ENCODE assay signal across 7 mouse cellular contexts in genomic region chr7:19830682-19831156, GRCm38 (mm10). TPM values are rescaled to one million over a fixed set of nuclear protein-coding genes. Genes with fewer than 3 reads are reported as not detected.
DNase-seq lines count a peak whose midpoint lies in the region; ATAC-seq and TF ChIP-seq lines count a peak whose summit lies in the region.

No protein-coding gene starts in this region.

- H3K36me3 ChIP-seq in embryonic facial prominence, embryonic 14.5 days (ENCODE audit: control insufficient read depth, insufficient read depth, low read length), result no peaks in the 10 kb centered on the region
- H3K36me3 ChIP-seq in liver, adult 2 months (ENCODE audit: control insufficient read depth, insufficient read depth, low read length), result no peaks in the 10 kb centered on the region

- H3K9ac ChIP-seq in embryonic facial prominence, embryonic 14.5 days (ENCODE audit: low read depth, low read length), result no peak overlapping the region
- H3K9ac ChIP-seq in liver, adult 2 months (ENCODE audit: low read depth, low read length), result peak overlapping the region; percentile 39; the same call in 1 of the 2 replicates

- H3K4me3 ChIP-seq in embryonic facial prominence, embryonic 14.5 days (ENCODE audit: low read depth, low read length), result no peak overlapping the region
- H3K4me3 ChIP-seq in liver, adult 2 months (ENCODE audit: insufficient read depth, low read depth, low read length), result no peak overlapping the region

- H3K4me2 ChIP-seq in embryonic facial prominence, embryonic 14.5 days (ENCODE audit: low read depth, low read length), result peak overlapping the region; percentile 30

- TF ChIP-seq CTCF in liver, adult 2 months (IDR thresholded peaks at IDR 0.05; ENCODE audit: low read depth, low read length), result no peak

- peak; percentile 16 for DNase-seq in thymus, postnatal 14 days
- DNase-seq in thymus, postnatal 0 days (ENCODE audit: low spot score), result no peak
- DNase-seq in embryonic facial prominence, embryonic 14.5 days (ENCODE audit: low spot score), result peak; percentile 78
- DNase-seq in heart, postnatal 10 days, result peak; percentile 94 to 95
- DNase-seq in liver, adult 2 months (ENCODE audit: extremely low read depth, low read depth, low spot score), result peak; percentile 99
- peak; percentile 97 for DNase-seq in ovary, adult 18-20 months (ENCODE audit: low spot score)
- DNase-seq in natural killer cell, adult 2 months (ENCODE audit: low spot score in 2 of 2), result no peak

- peak; percentile 70 for ATAC-seq in embryonic facial prominence, embryonic 14.5 days (ENCODE audit: low read depth)

- 30% methylated on average over 12 of the region's 13 CpGs for WGBS in embryonic facial prominence, embryonic 14.5 days
- WGBS in liver, adult 2 months, result 1% methylated on average over 13 of the region's 13 CpGs

- H3K9me3 ChIP-seq in embryonic facial prominence, embryonic 14.5 days (ENCODE audit: control insufficient read depth, low read length), result no peaks in the 10 kb centered on the region

- 0 out of 2 replicates have a peak, but pooled peaks have one; percentile 8 for TF ChIP-seq POLR2A in liver, adult 2 months (IDR thresholded peaks at IDR 0.05; ENCODE audit: extremely low read depth, insufficient read depth, low read length)

- H3K4me1 ChIP-seq in embryonic facial prominence, embryonic 14.5 days (ENCODE audit: control insufficient read depth, insufficient read depth, low read length), result peaks cover 4% of the 10 kb centered on the region; the same call in 1 of the 2 replicates
- peaks cover 21% of the 10 kb centered on the region for H3K4me1 ChIP-seq in liver, adult 2 months (ENCODE audit: control insufficient read depth, insufficient read depth, low read length)

- H3K27me3 ChIP-seq in embryonic facial prominence, embryonic 14.5 days (replicated peaks; ENCODE audit: control insufficient read depth, insufficient read depth, low read length), result no peaks in the 10 kb centered on the region
- H3K27me3 ChIP-seq in liver, adult 2 months (ENCODE audit: control insufficient read depth, insufficient read depth, low read length), result no peaks in the 10 kb centered on the region

- intact Hi-C loops in heart, postnatal 10 days (cut with DNase I), result no loop called here

- no peaks in the 10 kb centered on the region for H3K79me2 ChIP-seq in liver, adult 2 months (ENCODE audit: control insufficient read depth, insufficient read depth, low read length)

- no peak overlapping the region for H3K27ac ChIP-seq in embryonic facial prominence, embryonic 14.5 days (replicated peaks; ENCODE audit: low read depth, low read length)
- H3K27ac ChIP-seq in liver, adult 2 months (replicated peaks; ENCODE audit: insufficient read depth, low read depth, low read length), result peak overlapping the region; percentile 79

RNA-seq across cellular contexts. Expression of gene Bcl3, which starts 8.1 kb away (rescaled TPM):
- 9.5 and 13.1 TPM in 2 replicates for polyA plus RNA-seq in thymus, postnatal 0 days (2015; fragmentation: Nextera tagmentation; extraction: Ambion mirVana)
- 4.3 and 4.6 TPM in 2 replicates for polyA plus RNA-seq in embryonic facial prominence, embryonic 14.5 days (2014; fragmentation: Nextera tagmentation; extraction: Ambion mirVana)
- total RNA-seq in heart, postnatal 10 days (2021), result 1 to 10 TPM; 5.6 to 5.7 TPM
- total RNA-seq in liver, adult 2 months (2014; rRNA removed), result 3.0 and 7.4 TPM in 2 replicates
- polyA plus RNA-seq in liver, adult 2 months (2012; rRNA removed), result 72.8 and 76.8 TPM in 2 replicates

RNA-seq across cellular contexts. Expression of gene Gm19345, which starts 21.1 kb away (rescaled TPM):
- not detected in 2 replicates for polyA plus RNA-seq in thymus, postnatal 0 days (2015; fragmentation: Nextera tagmentation; extraction: Ambion mirVana)
- polyA plus RNA-seq in embryonic facial prominence, embryonic 14.5 days (2014; fragmentation: Nextera tagmentation; extraction: Ambion mirVana), result 0.69 and 0.75 TPM in 2 replicates
- not detected for total RNA-seq in heart, postnatal 10 days (2021)
- total RNA-seq in liver, adult 2 months (2014; rRNA removed), result not detected in 2 replicates
- polyA plus RNA-seq in liver, adult 2 months (2012; rRNA removed), result 0.11 TPM in 1 of 2 replicates, not detected in the other

RNA-seq across cellular contexts. Expression of gene Ceacam16, which starts 30.4 kb away (rescaled TPM):
- 0.46 and 0.59 TPM in 2 replicates for polyA plus RNA-seq in thymus, postnatal 0 days (2015; fragmentation: Nextera tagmentation; extraction: Ambion mirVana)
- polyA plus RNA-seq in embryonic facial prominence, embryonic 14.5 days (2014; fragmentation: Nextera tagmentation; extraction: Ambion mirVana), result not detected in 2 replicates
- not detected for total RNA-seq in heart, postnatal 10 days (2021)
- 0.09 and 0.34 TPM in 2 replicates for total RNA-seq in liver, adult 2 months (2014; rRNA removed)
- polyA plus RNA-seq in liver, adult 2 months (2012; rRNA removed), result 0.09 and 0.11 TPM in 2 replicates

RNA-seq across cellular contexts. Expression of gene Cblc, which starts 34.1 kb away (rescaled TPM):
- 2.6 and 4.2 TPM in 2 replicates for polyA plus RNA-seq in thymus, postnatal 0 days (2015; fragmentation: Nextera tagmentation; extraction: Ambion mirVana)
- polyA plus RNA-seq in embryonic facial prominence, embryonic 14.5 days (2014; fragmentation: Nextera tagmentation; extraction: Ambion mirVana), result 4.7 TPM in 2 replicates
- total RNA-seq in heart, postnatal 10 days (2021), result under 1 TPM in 1 of 2 experiments, not detected in 1; 0.50 TPM
- total RNA-seq in liver, adult 2 months (2014; rRNA removed), result 17.4 and 17.8 TPM in 2 replicates
- 23.0 and 23.5 TPM in 2 replicates for polyA plus RNA-seq in liver, adult 2 months (2012; rRNA removed)

RNA-seq across cellular contexts. Expression of gene Ceacam19, which starts 57.0 kb away (rescaled TPM):
- 0.10 and 0.14 TPM in 2 replicates for polyA plus RNA-seq in thymus, postnatal 0 days (2015; fragmentation: Nextera tagmentation; extraction: Ambion mirVana)
- polyA plus RNA-seq in embryonic facial prominence, embryonic 14.5 days (2014; fragmentation: Nextera tagmentation; extraction: Ambion mirVana), result 1.2 TPM in 2 replicates
- total RNA-seq in heart, postnatal 10 days (2021), result not detected
- not detected in 2 replicates for total RNA-seq in liver, adult 2 months (2014; rRNA removed)
- not detected in 2 replicates for polyA plus RNA-seq in liver, adult 2 months (2012; rRNA removed)

Comparison
In these comparisons a context has a peak if more than half of its experiments do, and no peak if none do; other contexts are left out.
1. DNase-seq: peak in thymus, postnatal 14 days (single experiment), embryonic facial prominence, embryonic 14.5 days (single experiment), heart, postnatal 10 days (2 of 2), liver, adult 2 months (single experiment) and ovary, adult 18-20 months (single experiment); none in thymus, postnatal 0 days (single experiment) and natural killer cell, adult 2 months (0 of 2).